Mouse (Mus musculus) hindbrain, embryonic 10.5 days (tissue): Measurements from ENCODE around the gene BC051142. TPM values are rescaled to one million over a fixed set of nuclear protein-coding genes. Genes with fewer than 3 reads are reported as not detected.

ENCODE experiments used
- DNase-seq: peaks from one replicate; pipeline ENCODE4 v3.0.0-alpha.2; 2017; ENCODE audit warnings: low spot score
- H3K27ac ChIP-seq: fragments of 300-500 bp; sonication (generic); 2 replicates; pipeline ENCODE4 v1.5.1; 2016; ENCODE audit warnings: mild to moderate bottlenecking, moderate library complexity
- H3K27me3 ChIP-seq: fragments of 300-500 bp; sonication (generic); 2 replicates; pipeline ENCODE4 v1.6.1; 2016; ENCODE audit warnings: mild to moderate bottlenecking; ENCODE audit not compliant: poor library complexity, insufficient read depth, severe bottlenecking
- H3K36me3 ChIP-seq: fragments of 300-500 bp; sonication (generic); 2 replicates; pipeline ENCODE4 v1.6.1; 2016; ENCODE audit warnings: mild to moderate bottlenecking, moderate library complexity
- H3K4me1 ChIP-seq: fragments of 300-500 bp; sonication (generic); replicated peaks from 2 replicates; pipeline ENCODE4 v1.6.1; 2016; ENCODE audit warnings: mild to moderate bottlenecking
- H3K4me3 ChIP-seq: fragments of 300-500 bp; sonication (generic); 2 replicates; pipeline ENCODE4 v1.5.1; 2016; ENCODE audit warnings: mild to moderate bottlenecking, moderate library complexity
- H3K9me3 ChIP-seq: fragments of 300-500 bp; sonication (generic); 2 replicates; pipeline ENCODE4 v1.6.1; 2016; ENCODE audit warnings: mild to moderate bottlenecking, moderate library complexity
- WGBS: fragments of 180-500 bp; shearing (Covaris S2); methylation state at CpG from one replicate; pipeline ENCODE4 v1.1.7; 2016; 5-methylcytosine and 5-hydroxymethylcytosine counted together
- polyA plus RNA-seq: library from polyadenylated mRNA; unstranded; fragments of >200 nt; fragmentation: Nextera tagmentation; extraction: Ambion mirVana; gene quantifications from 2 replicates; pipeline ENCODE4 v1.2.1, GENCODE M21; 2016

The BC051142 gene
- polyA plus RNA-seq, result 1.4 and 2.0 TPM in 2 replicates

- WGBS, result 7% methylated on average over 34 of the region's 34 CpGs
- no peaks in the 10 kb centered on the region for H3K36me3 ChIP-seq
- peak; percentile 86 for DNase-seq
Observed at GRCm38 (mm10) chr17:34398711-34399393, at the start of gene BC051142. Gene BC051142, plus strand, starts transcription at chr17:34398820.

GRCm38 (mm10) chr17:34349429-34349828 is 49.2 kb upstream of the BC051142 start:
- WGBS, result 3% methylated on average over 4 of the region's 4 CpGs
- no peaks in the 10 kb centered on the region; the same call in 1 of the 2 replicates for H3K27me3 ChIP-seq
- no peaks in the 10 kb centered on the region for H3K4me1 ChIP-seq
- H3K4me3 ChIP-seq, result no peak overlapping the region
- H3K9me3 ChIP-seq, result no peaks in the 10 kb centered on the region
- no peaks in the 10 kb centered on the region for H3K36me3 ChIP-seq
- H3K27ac ChIP-seq, result no peak overlapping the region
- DNase-seq, result peak; percentile 78

More at GRCm38 (mm10) chr17:34398711-34399393, at the start of gene BC051142:
- peak within 1 kb of the TSS; percentile 97 for H3K27ac ChIP-seq
- peak within 1 kb of the TSS; percentile 68 for H3K4me3 ChIP-seq
- no peaks in the 10 kb centered on the region for H3K9me3 ChIP-seq
- peaks cover 15% of the 10 kb centered on the region for H3K4me1 ChIP-seq
- H3K27me3 ChIP-seq, result no peaks in the 10 kb centered on the region

- Histone ChIP-seq H3K9me3 (no peaks in the 10 kb centered on the region), H3K4me1 (no peaks in the 10 kb centered on the region), H3K36me3 (no peaks in the 10 kb centered on the region), H3K27me3 (no peaks in the 10 kb centered on the region; the same call in 1 of the 2 replicates), H3K4me3 (no peak within 1 kb of the TSS), H3K27ac (no peak within 1 kb of the TSS)
- WGBS, result 88% methylated on average over 5 of the region's 5 CpGs
- DNase-seq, result no peak
Observed at GRCm38 (mm10) chr17:34354539-34354938, 44.1 kb upstream of the BC051142 start, which contains the start of gene Btnl2. Gene Btnl2, plus strand, starts transcription at chr17:34354822.

- H3K36me3 ChIP-seq, result no peaks in the 10 kb centered on the region
- H3K4me3 ChIP-seq, result no peak overlapping the region
- WGBS, result 92% methylated on average over 1 of the region's 1 CpGs
- no peaks in the 10 kb centered on the region for H3K4me1 ChIP-seq
- H3K9me3 ChIP-seq, result no peaks in the 10 kb centered on the region
- DNase-seq, result no peak
- H3K27me3 ChIP-seq, result no peaks in the 10 kb centered on the region; the same call in 1 of the 2 replicates
- H3K27ac ChIP-seq, result no peak overlapping the region
Observed at GRCm38 (mm10) chr17:34354940-34355339, 43.7 kb upstream of the BC051142 start.

GRCm38 (mm10) chr17:34362954-34363546 is 35.6 kb upstream of the BC051142 start:
- H3K4me3 ChIP-seq, result no peak overlapping the region
- DNase-seq, result no peak
- 84% methylated on average over 15 of the region's 15 CpGs for WGBS
- H3K27ac ChIP-seq, result no peak overlapping the region
- H3K9me3 ChIP-seq, result no peaks in the 10 kb centered on the region
- no peaks in the 10 kb centered on the region for H3K36me3 ChIP-seq
- H3K27me3 ChIP-seq, result no peaks in the 10 kb centered on the region
- H3K4me1 ChIP-seq, result no peaks in the 10 kb centered on the region

- DNase-seq, result no peak
- WGBS, result 83% methylated on average over 3 of the region's 3 CpGs
- H3K4me3 ChIP-seq, result no peak overlapping the region
- H3K36me3 ChIP-seq, result no peaks in the 10 kb centered on the region
- H3K27ac ChIP-seq, result no peak overlapping the region
- H3K9me3 ChIP-seq, result no peaks in the 10 kb centered on the region
- H3K4me1 ChIP-seq, result no peaks in the 10 kb centered on the region
- no peaks in the 10 kb centered on the region for H3K27me3 ChIP-seq
Observed at GRCm38 (mm10) chr17:34363676-34364310, 34.8 kb upstream of the BC051142 start.

- Histone ChIP-seq H3K36me3 (no peaks in the 10 kb centered on the region), H3K9me3 (no peaks in the 10 kb centered on the region), H3K4me1 (no peaks in the 10 kb centered on the region), H3K27ac (no peak overlapping the region), H3K4me3 (no peak overlapping the region), H3K27me3 (no peaks in the 10 kb centered on the region)
- no peak for DNase-seq
- WGBS, result 82% methylated on average over 10 of the region's 10 CpGs
Observed at GRCm38 (mm10) chr17:34365031-34365430, 33.6 kb upstream of the BC051142 start.

- no peaks in the 10 kb centered on the region for H3K4me1 ChIP-seq
- H3K27me3 ChIP-seq, result no peaks in the 10 kb centered on the region
- H3K36me3 ChIP-seq, result no peaks in the 10 kb centered on the region
- WGBS, result 74% methylated on average over 4 of the region's 4 CpGs
- H3K9me3 ChIP-seq, result no peaks in the 10 kb centered on the region
- no peak for DNase-seq
- no peak overlapping the region for H3K4me3 ChIP-seq
- no peak overlapping the region for H3K27ac ChIP-seq
Observed at GRCm38 (mm10) chr17:34370563-34370962, 28.1 kb upstream of the BC051142 start.

GRCm38 (mm10) chr17:34373055-34373709 is 25.4 kb upstream of the BC051142 start:
- Histone ChIP-seq H3K4me1 (no peaks in the 10 kb centered on the region), H3K36me3 (no peaks in the 10 kb centered on the region), H3K9me3 (no peaks in the 10 kb centered on the region), H3K4me3 (no peak overlapping the region), H3K27ac (no peak overlapping the region), H3K27me3 (no peaks in the 10 kb centered on the region)
- 87% methylated on average over 6 of the region's 6 CpGs for WGBS
- no peak for DNase-seq

- H3K27ac ChIP-seq, result no peak within 1 kb of the TSS
- no peak within 1 kb of the TSS for H3K4me3 ChIP-seq
- no peaks in the 10 kb centered on the region for H3K9me3 ChIP-seq
- H3K4me1 ChIP-seq, result no peaks in the 10 kb centered on the region
- no peaks in the 10 kb centered on the region for H3K27me3 ChIP-seq
- 85% methylated on average over 2 of the region's 2 CpGs for WGBS
- no peaks in the 10 kb centered on the region for H3K36me3 ChIP-seq
- no peak for DNase-seq
Observed at GRCm38 (mm10) chr17:34376847-34377246, 21.8 kb upstream of the BC051142 start, which contains the start of gene Btnl1. Gene Btnl1, plus strand, starts transcription at chr17:34377132.

- H3K4me3 ChIP-seq, result no peak overlapping the region
- no peaks in the 10 kb centered on the region for H3K4me1 ChIP-seq
- no peak overlapping the region for H3K27ac ChIP-seq
- no peaks in the 10 kb centered on the region for H3K9me3 ChIP-seq
- no peaks in the 10 kb centered on the region for H3K36me3 ChIP-seq
- WGBS, result 74% methylated on average over 6 of the region's 6 CpGs
- no peaks in the 10 kb centered on the region for H3K27me3 ChIP-seq
- no peak for DNase-seq
Observed at GRCm38 (mm10) chr17:34377450-34378209, 21.0 kb upstream of the BC051142 start.

GRCm38 (mm10) chr17:34378716-34379115 is 19.9 kb upstream of the BC051142 start:
- Histone ChIP-seq H3K4me3 (no peak overlapping the region), H3K27ac (no peak overlapping the region), H3K9me3 (no peaks in the 10 kb centered on the region), H3K36me3 (no peaks in the 10 kb centered on the region), H3K27me3 (no peaks in the 10 kb centered on the region), H3K4me1 (no peaks in the 10 kb centered on the region)
- DNase-seq, result no peak
- WGBS, result 81% methylated on average over 2 of the region's 2 CpGs
